Mouse (Mus musculus) embryonic fibroblast, embryonic 13.5 days (primary cell): ENCODE results near the gene Cep170. TPM values are rescaled to one million over a fixed set of nuclear protein-coding genes. Genes with fewer than 3 reads are reported as not detected.

Source experiments
- H3K27ac ChIP-seq: 2 replicates; pipeline ENCODE4 v1.5.1; 2012; ENCODE audit warnings: low read length, control low read depth, inconsistent platforms; ENCODE audit not compliant: insufficient read depth
- H3K4me1 ChIP-seq: 2 replicates; pipeline ENCODE4 v1.6.1; 2011; ENCODE audit warnings: low read length; ENCODE audit not compliant: control insufficient read depth, insufficient read depth
- H3K4me3 ChIP-seq: 2 replicates; pipeline ENCODE4 v1.5.1; 2011; ENCODE audit warnings: mild to moderate bottlenecking, control low read depth, low read length; ENCODE audit not compliant: insufficient read depth
- CTCF ChIP-seq: IDR thresholded peaks from 2 replicates; pipeline ENCODE4 v1.5.1; 2011; ENCODE audit warnings: mild to moderate bottlenecking, control low read depth, low read length, moderate library complexity, borderline replicate concordance; ENCODE audit not compliant: insufficient read depth
- POLR2A ChIP-seq: IDR thresholded peaks from 2 replicates; pipeline ENCODE4 v1.6.1; 2011; ENCODE audit warnings: low read depth, mild to moderate bottlenecking, control low read depth, low read length, moderate library complexity
- polyA plus RNA-seq: library from polyadenylated mRNA; stranded (reverse); fragments of >200 nt; gene quantifications from 2 replicates; pipeline ENCODE4 v1.2.4, GENCODE M21; 2011; ENCODE audit warnings: low read depth; ENCODE audit not compliant: missing spikeins, insufficient read length

The Cep170 gene
- polyA plus RNA-seq, 1 experiment, result 117 TPM

DNA sequence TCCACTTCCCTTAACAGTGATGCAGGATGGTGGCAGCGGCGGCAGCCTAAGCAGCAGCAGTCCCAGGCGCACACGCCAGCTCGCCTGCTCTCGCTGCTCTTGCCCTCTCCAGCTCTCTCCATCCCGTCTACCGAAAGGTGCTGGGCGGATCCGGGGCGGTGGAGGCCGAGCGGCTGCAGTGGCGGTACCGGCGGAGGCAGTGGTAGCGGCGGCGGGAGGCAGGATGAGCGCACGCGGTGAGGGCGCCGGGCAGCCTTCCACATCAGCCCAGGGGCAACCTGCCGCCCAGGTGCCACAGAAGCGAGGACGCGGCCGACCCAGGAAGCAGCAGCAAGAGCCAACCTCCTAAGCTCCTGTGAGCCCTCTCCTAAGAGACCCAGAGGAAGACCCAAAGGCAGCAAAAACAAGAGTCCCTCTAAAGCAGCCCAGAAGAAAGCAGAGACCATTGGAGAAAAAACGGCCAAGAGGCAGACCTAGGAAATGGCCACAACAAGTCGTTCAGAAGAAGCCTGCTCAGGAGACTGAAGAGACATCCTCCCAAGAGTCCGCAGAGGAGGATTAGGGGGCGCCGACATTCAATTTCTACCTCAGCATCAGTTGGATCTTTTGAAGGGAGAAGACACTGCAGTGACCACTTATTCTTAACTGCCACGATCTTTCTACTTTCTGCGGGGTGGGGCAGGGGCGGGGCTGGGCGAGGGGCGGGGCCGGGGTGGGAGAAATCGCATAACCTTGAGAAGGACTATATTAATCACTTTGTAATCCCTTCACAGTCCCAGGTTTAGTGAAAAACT is 21.8 kb upstream of the Cep170 start:
- H3K4me1 ChIP-seq, result peaks cover 3% of the 10 kb centered on the region; the same call in 1 of the 2 replicates
- no peak overlapping the region for H3K27ac ChIP-seq

DNA sequence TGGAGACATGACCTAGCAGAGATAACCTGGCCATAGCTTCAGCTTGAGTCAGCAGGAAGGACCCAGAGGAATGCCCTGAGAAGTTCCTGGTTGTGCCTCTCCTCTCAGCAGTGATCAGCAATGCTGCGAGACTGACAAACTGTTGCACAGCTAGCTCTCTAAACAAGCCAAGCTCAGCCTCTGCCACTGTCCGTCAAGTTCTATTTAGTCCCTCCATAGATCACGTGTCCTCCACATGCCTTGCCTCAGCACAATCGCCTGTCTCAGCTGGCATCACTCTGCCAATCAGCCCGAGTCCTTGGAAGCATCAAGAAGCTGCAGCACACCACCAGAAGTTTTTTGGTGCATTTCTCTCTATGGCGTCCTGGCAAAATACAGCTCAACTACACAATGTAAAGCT is 21.0 kb upstream of the Cep170 start:
- no peak overlapping the region; the same call in 1 of the 2 replicates for H3K27ac ChIP-seq
- H3K4me1 ChIP-seq, result peaks cover 3% of the 10 kb centered on the region; the same call in 1 of the 2 replicates
- H3K4me3 ChIP-seq, result peak overlapping the region; percentile 54
- no peak for TF ChIP-seq CTCF
- TF ChIP-seq POLR2A, result no peak

More for the DNA sequence above, 21.8 kb upstream of the Cep170 start:
- TF ChIP-seq POLR2A (no peak), CTCF (no peak)
- H3K4me3 ChIP-seq, result peak overlapping the region; percentile 54

- Histone ChIP-seq H3K27ac (peak overlapping the region; percentile 51; the same call in 1 of the 2 replicates), H3K4me1 (peaks cover 3% of the 10 kb centered on the region; the same call in 1 of the 2 replicates), H3K4me3 (peak overlapping the region; percentile 54)
- no peak for TF ChIP-seq CTCF
- TF ChIP-seq POLR2A, result no peak
Observed at GRCm38 (mm10) chr1:176833948-176834347, 20.1 kb upstream of the Cep170 start.

DNA sequence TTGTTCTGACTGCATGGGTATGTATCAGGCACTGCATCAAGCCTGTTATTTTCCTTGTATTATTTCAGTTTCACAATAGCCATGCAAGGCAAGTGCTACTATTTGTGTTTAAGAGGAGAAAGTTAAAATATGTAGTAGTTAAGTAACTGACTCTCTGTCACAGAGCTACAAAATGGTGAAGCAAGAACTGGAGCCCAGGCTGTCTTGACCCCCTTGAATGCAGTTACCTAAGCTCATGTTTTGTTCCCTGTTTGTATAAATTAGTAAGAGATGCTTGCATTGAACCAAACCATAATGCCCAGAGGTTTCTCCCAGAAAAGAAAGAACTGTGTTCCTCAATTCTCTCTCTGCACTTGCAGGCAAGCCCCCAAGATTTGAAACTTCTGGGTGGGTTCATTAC is 19.4 kb upstream of the Cep170 start:
- Histone ChIP-seq H3K27ac (peak overlapping the region; percentile 61; the same call in 1 of the 2 replicates), H3K4me3 (peak overlapping the region; percentile 30; the same call in 1 of the 2 replicates), H3K4me1 (peaks cover 8% of the 10 kb centered on the region; the same call in 1 of the 2 replicates)
- TF ChIP-seq POLR2A (no peak), CTCF (no peak)

DNA sequence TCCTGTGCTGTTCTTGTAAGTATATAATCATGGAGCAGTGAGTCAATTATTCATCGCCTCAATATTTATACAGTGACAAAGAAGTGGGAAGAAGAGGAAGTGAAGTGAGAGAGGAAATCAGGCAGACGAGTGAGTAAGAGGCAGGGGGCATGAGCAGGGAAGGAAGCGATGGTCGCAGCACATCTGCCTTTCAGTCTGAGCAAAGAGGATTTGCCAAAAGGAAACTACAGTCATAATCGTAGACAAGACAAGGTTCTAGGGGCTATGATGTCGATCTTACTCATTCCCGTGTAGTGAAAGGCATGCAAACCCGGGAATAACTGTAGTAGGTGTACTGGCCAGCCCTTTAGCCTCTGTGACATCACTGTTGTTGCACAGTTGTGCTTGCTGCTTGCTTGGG is 18.7 kb upstream of the Cep170 start:
- TF ChIP-seq CTCF, result no peak
- TF ChIP-seq POLR2A, result no peak
- Histone ChIP-seq H3K27ac (peak overlapping the region; percentile 32), H3K4me1 (peaks cover 14% of the 10 kb centered on the region; the same call in 1 of the 2 replicates), H3K4me3 (no peak overlapping the region)

DNA sequence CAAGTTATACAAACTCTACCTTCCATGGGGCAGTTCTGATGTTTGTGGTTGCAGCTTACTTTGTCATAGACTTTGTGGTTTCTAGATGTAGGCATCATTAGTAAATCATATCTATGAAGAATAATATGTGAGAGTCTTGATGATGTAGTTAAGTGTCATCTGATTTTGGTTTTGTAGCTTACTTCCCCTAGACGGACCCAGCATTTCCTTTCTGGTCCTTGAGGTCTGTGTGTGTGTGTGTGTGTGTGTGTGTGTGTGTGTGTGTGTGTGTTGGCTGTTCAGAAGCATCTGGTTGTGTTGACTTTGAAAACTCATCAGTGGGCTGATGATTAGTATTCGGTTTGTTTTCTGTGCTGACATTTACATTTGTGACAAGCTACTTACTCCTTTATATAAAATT is 18.2 kb upstream of the Cep170 start:
- Histone ChIP-seq H3K4me1 (peaks cover 18% of the 10 kb centered on the region; the same call in 1 of the 2 replicates), H3K27ac (peak overlapping the region; percentile 86), H3K4me3 (no peak overlapping the region)
- TF ChIP-seq POLR2A (no peak), CTCF (no peak)

DNA sequence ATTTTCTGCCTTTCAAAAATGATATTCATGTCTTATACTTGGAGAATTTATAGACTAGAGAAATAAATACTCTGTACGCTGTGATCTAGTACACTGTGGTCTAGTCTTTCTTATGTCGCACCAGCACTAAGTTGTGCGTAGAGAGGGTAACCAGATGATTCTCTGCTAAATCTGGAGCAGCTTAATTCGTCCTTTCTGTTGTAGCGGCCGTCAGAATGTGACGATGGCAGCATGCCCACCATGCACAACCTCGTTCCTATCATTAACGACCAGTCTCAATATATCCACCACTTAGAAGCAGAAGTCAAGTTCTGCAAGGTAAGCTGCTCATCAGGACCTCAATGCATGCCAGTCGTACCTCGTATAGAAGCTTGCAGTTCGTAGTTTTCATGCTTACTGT is 14.8 kb upstream of the Cep170 start:
- TF ChIP-seq POLR2A (no peak), CTCF (no peak)
- no peak overlapping the region for H3K27ac ChIP-seq
- no peak overlapping the region for H3K4me3 ChIP-seq
- H3K4me1 ChIP-seq, result peaks cover 19% of the 10 kb centered on the region; the same call in 1 of the 2 replicates

GRCm38 (mm10) chr1:176827945-176828485 is 14.1 kb upstream of the Cep170 start:
- Histone ChIP-seq H3K4me1 (peaks cover 21% of the 10 kb centered on the region; the same call in 1 of the 2 replicates), H3K4me3 (no peak overlapping the region), H3K27ac (peak overlapping the region; percentile 90)
- no peak for TF ChIP-seq POLR2A
- no peak for TF ChIP-seq CTCF

DNA sequence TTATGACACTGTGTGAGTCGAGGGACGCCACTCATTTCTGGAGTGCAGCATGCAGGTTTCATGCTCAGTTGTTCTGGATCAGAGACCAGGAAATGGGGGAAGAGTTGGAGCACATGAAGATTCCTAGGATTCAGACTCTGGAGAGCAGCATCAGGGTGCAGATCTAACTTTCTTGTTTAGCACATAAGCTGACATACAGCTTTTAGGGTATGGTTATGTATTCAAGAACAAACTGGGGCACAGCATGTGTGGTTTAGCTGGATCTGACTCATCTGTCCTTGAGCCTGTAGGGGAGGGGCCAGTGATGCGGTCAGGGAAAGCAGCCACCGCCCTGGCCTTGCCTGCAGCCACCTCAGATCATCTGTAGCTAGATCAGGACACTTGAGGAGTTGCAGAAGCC is 13.5 kb upstream of the Cep170 start:
- H3K27ac ChIP-seq, result peak overlapping the region; percentile 90
- H3K4me3 ChIP-seq, result no peak overlapping the region
- no peak for TF ChIP-seq CTCF
- no peak for TF ChIP-seq POLR2A
- peaks cover 24% of the 10 kb centered on the region; the same call in 1 of the 2 replicates for H3K4me1 ChIP-seq

DNA sequence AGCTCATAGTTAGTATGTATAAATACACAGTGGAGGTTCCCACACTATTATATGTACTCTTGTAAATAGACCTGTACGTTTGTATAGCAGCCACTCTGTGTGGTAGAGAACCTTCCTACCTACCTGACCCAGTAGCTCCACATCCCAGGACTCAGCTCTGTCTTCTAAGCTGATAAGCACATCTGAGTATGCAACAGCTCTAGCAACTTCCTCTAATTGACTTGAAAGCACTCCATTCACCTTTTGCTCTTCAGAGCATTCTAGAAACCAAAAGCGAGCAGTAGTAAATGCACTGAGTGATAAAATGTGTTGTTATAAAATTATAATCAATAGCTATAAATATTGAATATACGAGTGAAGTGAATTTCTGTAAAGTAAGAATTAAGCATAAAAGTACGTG is 13.1 kb upstream of the Cep170 start:
- H3K4me3 ChIP-seq, result no peak overlapping the region
- TF ChIP-seq CTCF (no peak), POLR2A (no peak)
- peak overlapping the region; percentile 71; the same call in 1 of the 2 replicates for H3K27ac ChIP-seq

DNA sequence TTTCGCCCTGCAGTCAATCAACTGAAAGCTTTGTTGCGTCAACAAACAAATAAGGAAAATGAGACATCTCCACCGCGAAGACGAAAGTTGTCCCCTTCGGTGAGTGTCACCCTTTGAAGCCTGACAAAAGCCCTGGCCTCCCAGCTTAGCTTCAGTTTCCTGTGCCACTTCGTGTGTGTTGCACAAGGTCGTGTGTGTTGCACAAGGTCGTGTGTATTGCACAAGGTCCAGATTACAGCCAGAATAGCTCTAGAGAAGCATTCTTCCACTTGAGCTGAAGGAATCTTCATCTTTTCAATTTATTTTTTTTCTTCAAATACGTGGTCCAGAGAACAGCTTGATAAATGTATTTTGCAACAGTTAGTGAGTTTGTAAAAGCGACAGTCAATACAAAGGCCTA is 12.3 kb upstream of the Cep170 start:
- Histone ChIP-seq H3K27ac (no peak overlapping the region), H3K4me1 (peaks cover 21% of the 10 kb centered on the region; the same call in 1 of the 2 replicates), H3K4me3 (no peak overlapping the region)
- TF ChIP-seq POLR2A, result no peak

More for the DNA sequence above, 13.1 kb upstream of the Cep170 start:
- peaks cover 24% of the 10 kb centered on the region; the same call in 1 of the 2 replicates for H3K4me1 ChIP-seq
